Mouse (Mus musculus) neural tube, embryonic 11.5 days (tissue): ENCODE measurements around the gene Nos1. TPM values are rescaled to one million over a fixed set of nuclear protein-coding genes. Genes with fewer than 3 reads are reported as not detected.
"Not testable (repeated sequence)": the region's sequence is repeated elsewhere in the genome, so short reads cannot be mapped to it uniquely, and the experiment has no call there.

Experiments used
- ATAC-seq: fragments of 200-750 bp; cut with Nextera tagmentation; 2 replicates; pipeline ENCODE4 v1.8.0; 2017; ENCODE audit warnings: moderate number of reproducible peaks, mild to moderate bottlenecking, moderate TSS enrichment, moderate library complexity; ENCODE audit not compliant: insufficient read depth, low FRiP score, low TSS enrichment
- DNase-seq: peaks from one replicate; pipeline ENCODE4 v3.0.0-alpha.2; 2015; ENCODE audit warnings: low spot score
- H3K27ac ChIP-seq: fragments of 300-500 bp; sonication (generic); 2 replicates; pipeline ENCODE4 v1.5.1; 2014; ENCODE audit warnings: low read depth, mild to moderate bottlenecking, low read length
- H3K27me3 ChIP-seq: fragments of 300-500 bp; sonication (generic); 2 replicates; pipeline ENCODE4 v1.6.1; 2014; ENCODE audit warnings: mild to moderate bottlenecking, low read length, mixed read lengths; ENCODE audit not compliant: control insufficient read depth, insufficient read depth
- H3K36me3 ChIP-seq: fragments of 300-500 bp; sonication (generic); 2 replicates; pipeline ENCODE4 v1.6.1; 2014; ENCODE audit warnings: mild to moderate bottlenecking, low read length, moderate library complexity, mixed read lengths; ENCODE audit not compliant: control insufficient read depth, insufficient read depth
- H3K4me1 ChIP-seq: fragments of 300-500 bp; sonication (generic); 2 replicates; pipeline ENCODE4 v1.6.1; 2014; ENCODE audit warnings: low read length, mixed read lengths; ENCODE audit not compliant: control insufficient read depth, insufficient read depth
- H3K4me2 ChIP-seq: fragments of 300-500 bp; sonication (generic); 2 replicates; pipeline ENCODE4 v1.6.1; 2014; ENCODE audit warnings: low read depth, mild to moderate bottlenecking, moderate library complexity
- H3K4me3 ChIP-seq: fragments of 300-500 bp; sonication (generic); 2 replicates; pipeline ENCODE4 v1.5.1; 2014; ENCODE audit warnings: low read depth, low read length
- H3K9ac ChIP-seq: fragments of 300-500 bp; sonication (generic); 2 replicates; pipeline ENCODE4 v1.6.1; 2014; ENCODE audit warnings: mild to moderate bottlenecking, low read length
- H3K9me3 ChIP-seq: fragments of 300-500 bp; sonication (generic); 2 replicates; pipeline ENCODE4 v1.6.1; 2016; ENCODE audit warnings: low read length; ENCODE audit not compliant: control insufficient read depth
- WGBS: fragments of 180-500 bp; shearing (Covaris S2); extraction: QIAGEN DNeasy Blood & Tissue Kit; methylation state at CpG from one replicate; pipeline ENCODE4 v1.1.7; 2014; 5-methylcytosine and 5-hydroxymethylcytosine counted together
- polyA plus RNA-seq: library from polyadenylated mRNA; unstranded; fragments of >200 nt; fragmentation: Nextera tagmentation; extraction: Ambion mirVana; gene quantifications from 2 replicates; pipeline ENCODE4 v1.2.1, GENCODE M21; 2014

Nos1 gene
- polyA plus RNA-seq, 1 experiment from 2014 or later: 0.70 TPM

DNA sequence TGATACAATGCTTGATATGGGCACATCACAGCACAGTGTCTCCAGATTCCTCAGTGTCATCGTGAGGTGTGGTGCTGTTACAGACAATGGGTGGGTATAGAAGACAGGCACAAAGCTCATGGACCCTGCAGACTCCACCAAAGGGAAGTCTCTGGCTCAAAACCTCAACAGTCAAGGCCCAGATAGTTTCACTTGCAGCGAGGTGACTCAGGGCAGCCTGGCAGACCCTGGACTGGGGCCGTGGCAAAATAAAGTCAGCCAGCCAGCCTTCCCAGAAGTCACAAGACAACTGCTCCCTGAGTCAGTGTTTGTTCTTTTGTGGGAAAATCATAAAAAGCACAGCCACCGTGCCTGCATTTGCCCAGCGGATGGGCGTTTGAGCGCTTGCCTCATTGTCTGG lies 93.4 kb downstream of the Nos1 start:
- WGBS: 75% methylated on average over 7 of the region's 7 CpGs
- Histone ChIP-seq H3K4me3 (no peak overlapping the region), H3K4me1 (no peaks in the 10 kb centered on the region), H3K36me3 (no peaks in the 10 kb centered on the region), H3K9ac (no peak overlapping the region), H3K4me2 (no peak overlapping the region), H3K9me3 (no peaks in the 10 kb centered on the region), H3K27me3 (no peaks in the 10 kb centered on the region), H3K27ac (no peak overlapping the region)
- DNase-seq (no peak), ATAC-seq (no peak)

DNA sequence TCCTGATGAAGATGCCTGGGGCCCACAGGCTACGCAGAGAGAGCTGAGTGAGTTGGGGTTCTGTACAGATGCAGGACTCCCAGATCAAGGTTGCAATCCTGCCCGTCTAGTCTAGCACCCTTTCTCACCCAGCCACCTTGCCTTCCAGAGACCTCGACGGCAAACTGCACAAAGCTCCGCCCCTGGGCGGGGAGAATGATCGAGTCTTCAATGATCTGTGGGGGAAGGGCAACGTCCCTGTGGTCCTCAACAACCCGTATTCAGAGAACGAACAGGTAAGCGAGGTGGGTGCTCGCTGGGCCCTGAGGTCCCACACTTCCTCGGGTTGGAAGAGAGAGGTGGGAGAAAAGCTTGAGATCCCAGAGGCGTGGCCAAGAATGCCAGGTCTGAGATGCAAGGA lies 98.3 kb downstream of the Nos1 start:
- ATAC-seq: no peak
- no peak overlapping the region for H3K4me2 ChIP-seq

DNA sequence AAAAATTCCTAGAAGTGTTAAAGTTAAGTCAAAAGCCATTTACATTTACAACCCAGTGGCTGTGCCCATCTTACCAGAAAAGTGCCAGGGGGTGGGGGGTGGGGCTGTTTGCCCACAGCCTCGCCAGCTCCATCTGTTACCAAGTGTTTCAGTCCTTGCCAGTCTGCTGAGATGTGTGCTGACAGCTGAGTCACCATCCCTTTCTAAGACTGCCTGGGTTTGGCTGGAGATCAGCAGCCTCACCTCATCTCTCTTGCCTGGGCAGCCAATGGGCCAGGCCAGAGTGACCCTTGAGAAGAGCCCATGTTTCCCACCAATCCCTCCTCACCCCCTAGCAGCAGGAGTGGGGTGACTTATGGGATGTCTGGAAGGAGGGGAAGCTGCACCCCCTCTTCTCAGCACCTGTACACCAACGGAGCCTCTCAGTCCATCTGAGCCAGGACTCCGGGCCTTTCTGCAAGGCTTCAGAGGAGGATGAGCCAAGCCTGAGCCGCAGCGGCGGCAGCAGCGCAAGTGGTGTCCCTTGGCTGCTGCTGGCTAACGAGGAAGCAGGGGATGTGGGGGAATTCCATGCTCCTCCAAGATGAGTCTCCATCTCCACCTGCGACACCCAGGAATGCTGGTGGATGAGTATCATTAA lies 100.2 kb downstream of the Nos1 start:
- DNase-seq: no peak
- Histone ChIP-seq H3K4me2 (no peak overlapping the region), H3K36me3 (no peaks in the 10 kb centered on the region)

More for the DNA sequence above, 98.3 kb downstream of the Nos1 start:
- DNase-seq: no peak
- Histone ChIP-seq H3K27ac (no peak overlapping the region), H3K9me3 (no peaks in the 10 kb centered on the region), H3K4me3 (no peak overlapping the region), H3K27me3 (no peaks in the 10 kb centered on the region), H3K4me1 (no peaks in the 10 kb centered on the region), H3K9ac (no peak overlapping the region), H3K36me3 (no peaks in the 10 kb centered on the region)
- WGBS: 45% methylated on average over 14 of the region's 14 CpGs

GRCm38 (mm10) chr5:117882411-117882810 lies 101.6 kb downstream of the Nos1 start:
- not testable (repeated sequence) for DNase-seq, H3K27me3 ChIP-seq, H3K4me1 ChIP-seq, H3K9me3 ChIP-seq, H3K4me2 ChIP-seq, H3K36me3 ChIP-seq, H3K4me3 ChIP-seq, H3K27ac ChIP-seq, H3K9ac ChIP-seq, ATAC-seq
- 57% methylated on average over 1 of the region's 1 CpGs for WGBS

More for the DNA sequence above, 100.2 kb downstream of the Nos1 start:
- no peak overlapping the region for H3K9ac ChIP-seq
- H3K4me3 ChIP-seq: no peak overlapping the region
- no peak overlapping the region for H3K27ac ChIP-seq
- no peaks in the 10 kb centered on the region for H3K27me3 ChIP-seq
- ATAC-seq: no peak
- H3K9me3 ChIP-seq: no peaks in the 10 kb centered on the region
- H3K4me1 ChIP-seq: no peaks in the 10 kb centered on the region
- 88% methylated on average over 9 of the region's 9 CpGs for WGBS

DNA sequence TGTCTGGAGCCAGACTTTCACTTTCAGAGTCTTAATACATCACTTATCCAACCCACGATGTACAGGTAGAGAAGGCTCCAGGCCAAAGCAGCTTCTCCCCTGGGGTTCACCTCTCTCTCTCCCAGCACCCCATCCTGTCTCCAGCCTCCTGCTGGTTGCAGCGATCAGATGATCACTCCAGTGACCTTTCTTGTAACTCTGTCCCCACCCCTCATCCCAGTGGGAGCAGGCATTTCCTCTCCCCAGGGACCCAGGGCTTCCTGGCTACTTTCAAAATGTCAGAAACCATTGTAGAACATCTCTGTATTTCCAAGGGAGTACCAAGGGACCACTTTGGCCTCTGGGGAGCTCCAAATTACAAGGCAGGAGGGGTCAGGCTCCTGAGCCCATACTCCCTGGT lies 104.2 kb downstream of the Nos1 start:
- WGBS: 63% methylated on average over 2 of the region's 2 CpGs
- Histone ChIP-seq H3K9me3 (no peaks in the 10 kb centered on the region), H3K27ac (no peak overlapping the region), H3K36me3 (no peaks in the 10 kb centered on the region), H3K4me3 (no peak overlapping the region), H3K4me1 (no peaks in the 10 kb centered on the region), H3K27me3 (no peaks in the 10 kb centered on the region), H3K4me2 (no peak overlapping the region), H3K9ac (no peak overlapping the region)
- ATAC-seq (no peak), DNase-seq (no peak)

GRCm38 (mm10) chr5:117888126-117888525 lies 107.3 kb downstream of the Nos1 start:
- Histone ChIP-seq H3K9me3 (no peaks in the 10 kb centered on the region), H3K27ac (no peak overlapping the region), H3K36me3 (no peaks in the 10 kb centered on the region), H3K4me2 (no peak overlapping the region), H3K4me1 (no peaks in the 10 kb centered on the region), H3K27me3 (no peaks in the 10 kb centered on the region), H3K4me3 (no peak overlapping the region), H3K9ac (no peak overlapping the region)
- no peak for DNase-seq
- WGBS: 87% methylated on average over 3 of the region's 3 CpGs
- ATAC-seq: no peak

DNA sequence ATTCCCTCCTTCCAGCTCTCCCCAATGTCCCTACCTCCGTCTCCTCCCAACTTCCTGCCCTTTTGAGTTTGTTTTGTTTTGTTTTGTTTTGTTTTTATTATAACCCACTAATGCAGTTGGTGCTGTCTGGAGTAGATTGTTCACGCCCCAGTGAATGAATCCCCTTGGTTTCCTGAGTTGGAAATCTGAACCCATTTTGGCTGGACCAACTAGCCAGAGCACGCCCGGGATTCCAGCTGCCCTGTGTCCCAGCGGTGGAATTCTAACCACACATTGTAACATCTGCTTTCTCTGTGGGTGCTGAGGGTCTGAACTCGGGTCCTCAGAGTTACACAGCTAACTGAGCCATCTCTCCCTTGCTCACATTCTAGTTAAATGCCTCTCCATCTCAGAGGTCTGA lies 108.1 kb downstream of the Nos1 start:
- Histone ChIP-seq H3K27me3 (no peaks in the 10 kb centered on the region), H3K36me3 (no peaks in the 10 kb centered on the region), H3K4me1 (no peaks in the 10 kb centered on the region), H3K4me2 (no peak overlapping the region), H3K9me3 (no peaks in the 10 kb centered on the region), H3K27ac (no peak overlapping the region), H3K9ac (no peak overlapping the region), H3K4me3 (no peak overlapping the region)
- DNase-seq: no peak
- 64% methylated on average over 6 of the region's 6 CpGs for WGBS
- ATAC-seq: no peak

- no peaks in the 10 kb centered on the region for H3K4me1 ChIP-seq
- H3K27ac ChIP-seq: no peak overlapping the region
- no peak overlapping the region for H3K9ac ChIP-seq
- no peaks in the 10 kb centered on the region for H3K9me3 ChIP-seq
- DNase-seq (no peak), ATAC-seq (no peak)
- no peak overlapping the region for H3K4me3 ChIP-seq
- no peaks in the 10 kb centered on the region for H3K27me3 ChIP-seq
- no peak overlapping the region for H3K4me2 ChIP-seq
- no peaks in the 10 kb centered on the region for H3K36me3 ChIP-seq
- WGBS: 74% methylated on average over 8 of the region's 8 CpGs
Observed at GRCm38 (mm10) chr5:117889571-117889970, 108.7 kb downstream of the Nos1 start.

- H3K4me1 ChIP-seq: no peaks in the 10 kb centered on the region
- H3K27ac ChIP-seq: no peak overlapping the region
- no peaks in the 10 kb centered on the region for H3K27me3 ChIP-seq
- H3K9me3 ChIP-seq: no peaks in the 10 kb centered on the region
- H3K4me3 ChIP-seq: no peak overlapping the region
- WGBS: 69% methylated on average over 8 of the region's 8 CpGs
- ATAC-seq (no peak), DNase-seq (no peak)
- H3K4me2 ChIP-seq: no peak overlapping the region
- no peak overlapping the region for H3K9ac ChIP-seq
- no peaks in the 10 kb centered on the region for H3K36me3 ChIP-seq
Observed at GRCm38 (mm10) chr5:117890871-117891270, 110.0 kb downstream of the Nos1 start.
